Mouse (Mus musculus): ENCODE results near the gene Grm1.

GRCm38 (mm10) chr10:11098475-11099044 is 16.4 kb upstream of the Grm1 start:
- TF ChIP-seq CTCF (IDR thresholded peaks at IDR 0.05; ENCODE audit: low read depth, low read length) (no peak), POLR2A (IDR thresholded peaks at IDR 0.05; ENCODE audit: extremely low read depth, insufficient read depth, low read length) (no peak)
